Mouse (Mus musculus) heart, embryonic 12.5 days (tissue): Measurements from ENCODE around the gene Nprl2. TPM values are rescaled to one million over a fixed set of nuclear protein-coding genes. Genes with fewer than 3 reads are reported as not detected.

ENCODE experiments used
- ATAC-seq: fragments of 200-750 bp; cut with Nextera tagmentation; 2 replicates; pipeline ENCODE4 v1.8.0; 2017; ENCODE audit warnings: moderate TSS enrichment, moderate library complexity; ENCODE audit not compliant: insufficient number of reproducible peaks, low FRiP score
- H3K27ac ChIP-seq: fragments of 300-500 bp; sonication (generic); 2 replicates; pipeline ENCODE4 v1.5.1; 2016; ENCODE audit warnings: mild to moderate bottlenecking, moderate library complexity; ENCODE audit not compliant: poor library complexity, severe bottlenecking
- H3K27me3 ChIP-seq: fragments of 300-500 bp; sonication (generic); replicated peaks from 2 replicates; pipeline ENCODE4 v1.6.1; 2016; ENCODE audit warnings: mild to moderate bottlenecking, moderate library complexity
- H3K36me3 ChIP-seq: fragments of 300-500 bp; sonication (generic); 2 replicates; pipeline ENCODE4 v1.6.1; 2016; ENCODE audit warnings: mild to moderate bottlenecking, moderate library complexity
- H3K4me1 ChIP-seq: fragments of 300-500 bp; sonication (generic); replicated peaks from 2 replicates; pipeline ENCODE4 v1.6.1; 2016; ENCODE audit warnings: mild to moderate bottlenecking
- H3K4me2 ChIP-seq: fragments of 300-500 bp; sonication (generic); 2 replicates; pipeline ENCODE4 v1.6.1; 2016; ENCODE audit warnings: mild to moderate bottlenecking, moderate library complexity
- H3K4me3 ChIP-seq: fragments of 300-500 bp; sonication (generic); 2 replicates; pipeline ENCODE4 v1.5.1; 2016; ENCODE audit warnings: mild to moderate bottlenecking
- H3K9ac ChIP-seq: fragments of 300-500 bp; sonication (generic); 2 replicates; pipeline ENCODE4 v1.6.1; 2016; ENCODE audit warnings: mild to moderate bottlenecking, moderate library complexity
- H3K9me3 ChIP-seq: fragments of 300-500 bp; sonication (generic); replicated peaks from 2 replicates; pipeline ENCODE4 v1.6.1; 2016; ENCODE audit warnings: mild to moderate bottlenecking, moderate library complexity
- WGBS: fragments of 180-500 bp; shearing (Covaris S2); methylation state at CpG from one replicate; pipeline ENCODE4 v1.1.7; 2016; 5-methylcytosine and 5-hydroxymethylcytosine counted together
- polyA plus RNA-seq: library from polyadenylated mRNA; unstranded; fragments of >200 nt; fragmentation: Nextera tagmentation; extraction: Ambion mirVana; gene quantifications from 2 replicates; pipeline ENCODE4 v1.2.1, GENCODE M21; 2016

Gene Nprl2
- polyA plus RNA-seq, 1 experiment from 2014 or later, result 25.1 TPM

DNA sequence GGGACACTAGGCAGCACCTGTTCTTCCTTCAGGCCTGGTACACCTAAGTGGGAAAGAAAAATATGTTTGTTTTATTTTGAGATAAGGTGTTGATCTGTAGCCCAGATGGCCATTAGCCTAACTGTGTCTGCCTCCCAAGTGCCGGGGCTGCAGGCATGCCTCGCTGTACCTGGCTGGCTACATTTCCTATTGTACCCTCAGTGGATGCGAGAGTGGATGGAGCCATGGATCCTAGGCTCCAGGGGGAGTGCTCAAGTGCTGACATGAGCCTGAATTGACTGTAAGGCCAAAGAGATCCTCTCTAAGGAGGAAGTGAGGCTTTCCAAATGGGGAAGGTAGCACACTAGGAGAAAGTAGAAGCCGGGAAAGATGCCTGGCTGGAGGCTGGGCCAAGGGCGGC is 5.9 kb downstream of the Nprl2 start:
- no peak for ATAC-seq
- no peaks in the 10 kb centered on the region for H3K9me3 ChIP-seq
- WGBS, result 75% methylated on average over 5 of the region's 5 CpGs
- H3K9ac ChIP-seq, result no peak overlapping the region
- H3K4me1 ChIP-seq, result peaks cover 39% of the 10 kb centered on the region
- no peak overlapping the region for H3K4me2 ChIP-seq
- H3K27ac ChIP-seq, result no peak overlapping the region
- peaks cover 31% of the 10 kb centered on the region for H3K27me3 ChIP-seq
- no peak overlapping the region for H3K4me3 ChIP-seq
- peaks cover 21% of the 10 kb centered on the region for H3K36me3 ChIP-seq

DNA sequence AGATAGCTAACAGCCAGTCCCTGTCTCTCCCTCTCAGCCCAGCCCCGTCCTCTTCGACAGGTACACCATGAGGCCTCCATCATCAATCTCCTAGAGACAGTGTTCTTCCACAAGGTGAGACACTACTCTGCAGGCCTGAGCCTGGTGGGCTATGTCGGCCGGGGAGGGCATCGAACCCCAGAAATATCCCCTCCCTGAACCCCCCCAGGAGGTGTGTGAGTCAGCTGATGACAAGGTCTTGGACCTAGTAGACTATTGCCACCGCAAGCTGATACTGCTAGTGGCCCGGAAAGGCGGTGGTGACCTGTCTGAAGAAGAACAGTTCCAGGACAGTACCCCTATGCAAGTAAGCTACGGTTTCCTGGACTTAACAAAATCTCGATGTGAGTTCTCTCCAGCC is 6.8 kb downstream of the Nprl2 start:
- H3K27ac ChIP-seq, result no peak overlapping the region
- WGBS, result 85% methylated on average over 10 of the region's 10 CpGs
- no peaks in the 10 kb centered on the region for H3K9me3 ChIP-seq
- H3K4me1 ChIP-seq, result peaks cover 45% of the 10 kb centered on the region
- H3K4me3 ChIP-seq, result no peak overlapping the region
- no peak overlapping the region for H3K9ac ChIP-seq
- no peak overlapping the region for H3K4me2 ChIP-seq
- peaks cover 16% of the 10 kb centered on the region for H3K36me3 ChIP-seq
- ATAC-seq, result no peak
- H3K27me3 ChIP-seq, result peaks cover 31% of the 10 kb centered on the region

- Histone ChIP-seq H3K4me1 (peaks cover 47% of the 10 kb centered on the region), H3K27ac (no peak overlapping the region), H3K27me3 (peaks cover 31% of the 10 kb centered on the region), H3K4me3 (no peak overlapping the region), H3K4me2 (no peak overlapping the region), H3K9ac (no peak overlapping the region), H3K9me3 (no peaks in the 10 kb centered on the region), H3K36me3 (peaks cover 9% of the 10 kb centered on the region)
- WGBS, result 79% methylated on average over 20 of the region's 20 CpGs
- ATAC-seq, result no peak
These were observed 7.5 kb downstream of the Nprl2 start for GRCm38 (mm10) chr9:107549297-107550074.

DNA sequence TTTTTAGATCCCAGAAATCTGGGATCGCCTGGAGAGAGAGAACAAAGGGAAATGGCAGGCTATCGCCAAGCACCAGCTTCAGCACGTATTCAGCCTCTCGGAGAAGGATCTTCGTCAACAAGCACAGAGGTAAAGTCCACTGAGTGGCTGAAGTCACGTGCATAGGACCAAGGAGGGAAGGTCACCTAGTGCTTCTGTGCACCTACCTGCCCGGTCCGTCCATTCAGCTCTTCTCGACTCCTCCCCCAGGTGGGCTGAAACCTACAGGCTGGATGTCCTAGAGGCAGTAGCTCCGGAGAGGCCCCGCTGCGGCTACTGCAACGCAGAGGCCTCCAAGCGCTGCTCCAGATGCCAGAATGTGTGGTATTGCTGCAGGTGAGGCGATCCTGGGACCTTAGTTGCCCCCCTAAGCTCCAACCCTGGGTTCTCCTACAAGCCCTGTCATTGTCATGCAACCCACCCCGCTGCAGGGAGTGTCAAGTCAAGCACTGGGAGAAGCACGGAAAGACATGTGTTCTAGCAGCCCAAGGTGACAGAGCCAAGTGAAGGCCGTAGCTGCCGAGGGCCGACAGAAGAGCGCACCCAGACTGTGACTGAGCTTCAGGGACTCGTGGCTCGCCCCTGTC is 8.6 kb downstream of the Nprl2 start:
- ATAC-seq, result no peak

DNA sequence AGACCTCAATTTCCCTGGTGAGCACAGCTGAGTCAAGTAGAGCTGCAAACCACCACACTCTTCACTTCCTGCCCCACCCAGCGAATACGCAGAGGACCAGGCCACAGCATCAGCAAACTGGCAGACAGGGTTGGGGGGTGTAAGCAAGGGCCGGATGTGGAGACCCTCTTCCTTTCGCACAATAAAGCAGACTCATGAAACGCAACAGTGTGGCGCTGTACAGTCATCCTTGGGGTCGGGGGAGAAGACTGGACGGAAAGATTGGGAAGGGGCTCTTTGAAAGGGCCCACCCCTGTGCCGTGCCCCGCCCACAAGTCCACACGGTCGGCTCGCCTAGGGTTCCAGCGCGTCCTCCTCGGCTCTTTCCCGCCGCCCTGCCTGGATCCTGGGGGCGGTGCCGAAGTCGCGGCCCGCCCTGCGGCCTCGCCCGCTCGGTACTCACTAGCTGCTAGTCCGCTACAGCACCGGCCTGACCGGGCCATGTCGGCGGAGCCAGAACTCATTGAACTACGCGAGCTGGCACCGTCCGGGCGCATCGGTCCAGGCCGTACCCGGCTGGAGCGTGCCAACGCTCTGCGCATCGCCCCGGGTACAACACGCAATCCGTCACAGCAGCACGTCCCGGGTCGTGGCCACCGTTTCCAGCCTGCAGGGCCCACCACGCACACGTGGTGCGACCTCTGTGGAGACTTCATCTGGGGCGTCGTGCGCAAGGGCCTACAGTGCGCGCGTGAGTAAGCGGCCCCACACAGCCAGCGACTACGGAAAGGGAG is 9.3 kb downstream of the Nprl2 start, which contains the start of gene Rassf1:
Gene Rassf1, plus strand, starts transcription at position 439 of the 773 bp plus-strand sequence.
- peak within 1 kb of the TSS; percentile 56 for H3K4me3 ChIP-seq
- peak; percentile 33; the same call in 1 of the 2 replicates for ATAC-seq

More for the DNA sequence above, 8.6 kb downstream of the Nprl2 start:
- Histone ChIP-seq H3K9ac (peak overlapping the region; percentile 81; the same call in 1 of the 2 replicates), H3K4me1 (peaks cover 48% of the 10 kb centered on the region), H3K4me3 (peak overlapping the region; percentile 56), H3K27ac (no peak overlapping the region), H3K27me3 (peaks cover 31% of the 10 kb centered on the region), H3K9me3 (no peaks in the 10 kb centered on the region), H3K4me2 (peak overlapping the region; percentile 94), H3K36me3 (no peaks in the 10 kb centered on the region)
- WGBS, result 32% methylated on average over 23 of the region's 23 CpGs

GRCm38 (mm10) chr9:107551890-107552355 is 9.9 kb downstream of the Nprl2 start:
- Histone ChIP-seq H3K9me3 (no peaks in the 10 kb centered on the region), H3K9ac (peak overlapping the region; percentile 81), H3K4me2 (peak overlapping the region; percentile 94), H3K4me1 (peaks cover 57% of the 10 kb centered on the region), H3K27me3 (peaks cover 31% of the 10 kb centered on the region), H3K36me3 (peaks cover 7% of the 10 kb centered on the region), H3K4me3 (peak overlapping the region; percentile 56), H3K27ac (0 out of 2 replicates have a peak overlapping the region, but pooled peaks have one; percentile 14)
- WGBS, result 12% methylated on average over 8 of the region's 8 CpGs
- ATAC-seq, result no peak

More for the DNA sequence above, 9.3 kb downstream of the Nprl2 start, which contains the start of gene Rassf1:
- peaks cover 55% of the 10 kb centered on the region for H3K4me1 ChIP-seq
- WGBS, result 1% methylated on average over 63 of the region's 63 CpGs
- H3K36me3 ChIP-seq, result peaks cover under 1% of the 10 kb centered on the region; the same call in 1 of the 2 replicates
- H3K9ac ChIP-seq, result peak within 1 kb of the TSS; percentile 81
- peak within 1 kb of the TSS; percentile 94 for H3K4me2 ChIP-seq
- peaks cover 31% of the 10 kb centered on the region for H3K27me3 ChIP-seq
- H3K9me3 ChIP-seq, result no peaks in the 10 kb centered on the region
- peak within 1 kb of the TSS; percentile 14; the same call in 1 of the 2 replicates for H3K27ac ChIP-seq

GRCm38 (mm10) chr9:107552690-107553393 is 10.8 kb downstream of the Nprl2 start:
- ATAC-seq, result no peak
- 0 out of 2 replicates have a peak overlapping the region, but pooled peaks have one; percentile 56 for H3K4me3 ChIP-seq

GRCm38 (mm10) chr9:107553541-107554318 is 11.7 kb downstream of the Nprl2 start:
- H3K27ac ChIP-seq, result peak overlapping the region; percentile 96
- 7% methylated on average over 37 of the region's 37 CpGs for WGBS
- H3K9ac ChIP-seq, result peak overlapping the region; percentile 83
- peaks cover 25% of the 10 kb centered on the region for H3K36me3 ChIP-seq
- no peaks in the 10 kb centered on the region for H3K9me3 ChIP-seq
- H3K4me3 ChIP-seq, result peak overlapping the region; percentile 77
- peaks cover 56% of the 10 kb centered on the region for H3K4me1 ChIP-seq
- H3K4me2 ChIP-seq, result peak overlapping the region; percentile 94
- H3K27me3 ChIP-seq, result peaks cover 20% of the 10 kb centered on the region
- ATAC-seq, result peak; percentile 34

More at GRCm38 (mm10) chr9:107552690-107553393, 10.8 kb downstream of the Nprl2 start:
- Histone ChIP-seq H3K9ac (no peak overlapping the region), H3K9me3 (no peaks in the 10 kb centered on the region), H3K4me1 (peaks cover 56% of the 10 kb centered on the region), H3K4me2 (peak overlapping the region; percentile 94), H3K27ac (no peak overlapping the region), H3K27me3 (peaks cover 29% of the 10 kb centered on the region), H3K36me3 (peaks cover 16% of the 10 kb centered on the region)
- 75% methylated on average over 5 of the region's 5 CpGs for WGBS

GRCm38 (mm10) chr9:107554319-107554825 is 12.3 kb downstream of the Nprl2 start:
- peaks cover 56% of the 10 kb centered on the region for H3K4me1 ChIP-seq

More at GRCm38 (mm10) chr9:107554319-107554825, 12.3 kb downstream of the Nprl2 start:
- peak; percentile 93 for ATAC-seq
- Histone ChIP-seq H3K4me2 (peak overlapping the region; percentile 94), H3K27ac (peak overlapping the region; percentile 96), H3K27me3 (peaks cover 14% of the 10 kb centered on the region), H3K9me3 (no peaks in the 10 kb centered on the region), H3K9ac (peak overlapping the region; percentile 92), H3K36me3 (peaks cover 31% of the 10 kb centered on the region), H3K4me3 (peak overlapping the region; percentile 77)
- WGBS, result under 1% methylated on average over 53 of the region's 53 CpGs
